Mouse (Mus musculus) neural tube, embryonic 11.5 days (tissue): Measurements from ENCODE around the gene Setd4. TPM values are rescaled to one million over a fixed set of nuclear protein-coding genes. Genes with fewer than 3 reads are reported as not detected.

ENCODE experiments used
- ATAC-seq: fragments of 200-750 bp; cut with Nextera tagmentation; 2 replicates; pipeline ENCODE4 v1.8.0; 2017; ENCODE audit warnings: moderate number of reproducible peaks, mild to moderate bottlenecking, moderate TSS enrichment, moderate library complexity; ENCODE audit not compliant: insufficient read depth, low FRiP score, low TSS enrichment
- DNase-seq: peaks from one replicate; pipeline ENCODE4 v3.0.0-alpha.2; 2015; ENCODE audit warnings: low spot score
- H3K27ac ChIP-seq: fragments of 300-500 bp; sonication (generic); 2 replicates; pipeline ENCODE4 v1.5.1; 2014; ENCODE audit warnings: low read depth, mild to moderate bottlenecking, low read length
- H3K27me3 ChIP-seq: fragments of 300-500 bp; sonication (generic); 2 replicates; pipeline ENCODE4 v1.6.1; 2014; ENCODE audit warnings: mild to moderate bottlenecking, low read length, mixed read lengths; ENCODE audit not compliant: control insufficient read depth, insufficient read depth
- H3K36me3 ChIP-seq: fragments of 300-500 bp; sonication (generic); 2 replicates; pipeline ENCODE4 v1.6.1; 2014; ENCODE audit warnings: mild to moderate bottlenecking, low read length, moderate library complexity, mixed read lengths; ENCODE audit not compliant: control insufficient read depth, insufficient read depth
- H3K4me1 ChIP-seq: fragments of 300-500 bp; sonication (generic); 2 replicates; pipeline ENCODE4 v1.6.1; 2014; ENCODE audit warnings: low read length, mixed read lengths; ENCODE audit not compliant: control insufficient read depth, insufficient read depth
- H3K4me2 ChIP-seq: fragments of 300-500 bp; sonication (generic); 2 replicates; pipeline ENCODE4 v1.6.1; 2014; ENCODE audit warnings: low read depth, mild to moderate bottlenecking, moderate library complexity
- H3K4me3 ChIP-seq: fragments of 300-500 bp; sonication (generic); 2 replicates; pipeline ENCODE4 v1.5.1; 2014; ENCODE audit warnings: low read depth, low read length
- H3K9ac ChIP-seq: fragments of 300-500 bp; sonication (generic); 2 replicates; pipeline ENCODE4 v1.6.1; 2014; ENCODE audit warnings: mild to moderate bottlenecking, low read length
- H3K9me3 ChIP-seq: fragments of 300-500 bp; sonication (generic); 2 replicates; pipeline ENCODE4 v1.6.1; 2016; ENCODE audit warnings: low read length; ENCODE audit not compliant: control insufficient read depth
- WGBS: fragments of 180-500 bp; shearing (Covaris S2); extraction: QIAGEN DNeasy Blood & Tissue Kit; methylation state at CpG from one replicate; pipeline ENCODE4 v1.1.7; 2014; 5-methylcytosine and 5-hydroxymethylcytosine counted together
- polyA plus RNA-seq: library from polyadenylated mRNA; unstranded; fragments of >200 nt; fragmentation: Nextera tagmentation; extraction: Ambion mirVana; gene quantifications from 2 replicates; pipeline ENCODE4 v1.2.1, GENCODE M21; 2014

The Setd4 gene
- polyA plus RNA-seq, 1 experiment from 2014 or later, result 7.8 TPM

- ATAC-seq (no peak), DNase-seq (peak; percentile 62)
- Histone ChIP-seq H3K27ac (no peak overlapping the region), H3K4me1 (no peaks in the 10 kb centered on the region), H3K36me3 (no peaks in the 10 kb centered on the region), H3K9ac (no peak overlapping the region), H3K4me2 (no peak overlapping the region), H3K4me3 (no peak overlapping the region), H3K9me3 (no peaks in the 10 kb centered on the region), H3K27me3 (no peaks in the 10 kb centered on the region)
- WGBS, result 5% methylated on average over 8 of the region's 8 CpGs
Observed at GRCm38 (mm10) chr16:93543704-93544103, 60.2 kb downstream of the Setd4 start.

GRCm38 (mm10) chr16:93539891-93540290, 64.0 kb downstream of the Setd4 start:
- Histone ChIP-seq H3K36me3 (no peaks in the 10 kb centered on the region), H3K9ac (no peak overlapping the region), H3K9me3 (no peaks in the 10 kb centered on the region), H3K4me1 (no peaks in the 10 kb centered on the region), H3K4me2 (no peak overlapping the region), H3K27me3 (no peaks in the 10 kb centered on the region), H3K4me3 (no peak overlapping the region), H3K27ac (no peak overlapping the region)
- ATAC-seq (no peak), DNase-seq (no peak)
- 81% methylated on average over 3 of the region's 3 CpGs for WGBS

- Histone ChIP-seq H3K4me2 (no peak overlapping the region), H3K27ac (no peak overlapping the region), H3K9ac (no peak overlapping the region), H3K4me3 (no peak overlapping the region), H3K9me3 (no peaks in the 10 kb centered on the region), H3K36me3 (no peaks in the 10 kb centered on the region), H3K27me3 (no peaks in the 10 kb centered on the region), H3K4me1 (no peaks in the 10 kb centered on the region)
- DNase-seq, result no peak
- no peak for ATAC-seq
- 90% methylated on average over 6 of the region's 6 CpGs for WGBS
Observed at GRCm38 (mm10) chr16:93535151-93535853, 68.6 kb downstream of the Setd4 start.

Other genes with a start within 250 kb of the Setd4 start
- gene Cbr1, start 1.8 kb upstream of the Setd4 start, polyA plus RNA-seq, result 105 and 107 TPM in 2 replicates
- gene Gm5678, start 24.0 kb upstream of the Setd4 start, polyA plus RNA-seq, result not detected in 2 replicates
- 0.69 and 1.7 TPM in 2 replicates for gene Cbr3, start 79.2 kb upstream of the Setd4 start, polyA plus RNA-seq
- gene Dop1b, start 107.8 kb upstream of the Setd4 start, polyA plus RNA-seq, result 16.5 and 24.4 TPM in 2 replicates
- gene Morc3, start 228.1 kb upstream of the Setd4 start, polyA plus RNA-seq, result 33.4 and 34.5 TPM in 2 replicates